In the genomic region with DNA sequence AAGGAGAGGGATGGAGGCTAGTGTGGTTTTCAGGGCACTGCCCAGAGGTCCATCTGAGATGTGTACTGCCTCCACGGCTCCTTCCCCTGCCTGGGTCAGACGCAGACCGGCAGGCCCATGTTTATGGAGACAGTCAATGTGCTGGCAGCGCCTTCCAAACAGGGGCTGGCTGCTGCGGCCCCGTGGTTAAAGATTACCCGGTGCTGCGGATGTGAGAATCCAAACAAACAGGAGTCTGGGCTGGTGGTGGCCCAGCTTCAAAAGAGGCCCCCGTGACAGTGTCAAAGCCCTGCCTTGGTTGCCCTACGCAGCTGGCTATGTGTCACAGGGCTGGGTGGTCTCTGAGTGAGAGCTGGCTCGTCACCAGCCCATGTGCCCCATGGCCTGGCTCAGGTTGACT, we compare ENCODE assay signal across 16 mouse cellular contexts.
DNase-seq lines count a peak whose midpoint lies in the region; ATAC-seq and TF ChIP-seq lines count a peak whose summit lies in the region.
"Had no signal": no experiment of that assay in that cellular context is flagged by ENCODE, and none has a peak within 500 bp of the region (broad histone marks: within the 10 kb centered on the region; RNA-seq: fewer than 3 reads in every experiment).

No protein-coding gene starts in this region.

- H3K9me3 ChIP-seq in liver, embryonic 12.5 days (replicated peaks), result no peaks in the 10 kb centered on the region
- H3K9me3 ChIP-seq: heart, embryonic 10.5 days; neural tube, embryonic 12.5 days had no signal

- no peak for TF ChIP-seq POLR2A in lung, adult 2 months (IDR thresholded peaks at IDR 0.05; ENCODE audit: borderline replicate concordance, extremely low read depth, low read depth, low read length)

- no peak for TF ChIP-seq CTCF in lung, adult 2 months (IDR thresholded peaks at IDR 0.05; ENCODE audit: insufficient read depth, low read length)

- H3K27ac ChIP-seq in liver, embryonic 12.5 days, result no peak overlapping the region
- H3K27ac ChIP-seq: heart, embryonic 10.5 days; hindbrain, embryonic 14.5 days; neural tube, embryonic 12.5 days had no signal

- no peak overlapping the region for H3K4me3 ChIP-seq in lung, adult 2 months (replicated peaks; ENCODE audit: extremely low read depth, low read depth, low read length)
- no peak overlapping the region for H3K4me3 ChIP-seq in liver, embryonic 12.5 days
- H3K4me3 ChIP-seq: heart, embryonic 10.5 days; megakaryocyte, embryonic 14.5 days; neural tube, embryonic 12.5 days had no signal

- WGBS in lung, adult 2 months, result 30% methylated on average over 11 of the region's 11 CpGs
- WGBS in liver, embryonic 12.5 days (ENCODE audit: insufficient replicate concordance), result 60% methylated on average over 11 of the region's 11 CpGs

- H3K27me3 ChIP-seq in liver, embryonic 12.5 days (replicated peaks), result peaks cover 23% of the 10 kb centered on the region

- H3K36me3 ChIP-seq in liver, embryonic 12.5 days, result no peaks in the 10 kb centered on the region
- H3K36me3 ChIP-seq: heart, embryonic 10.5 days; neural tube, embryonic 12.5 days had no signal

- no peak overlapping the region for H3K9ac ChIP-seq in liver, embryonic 12.5 days
- H3K9ac ChIP-seq: hindbrain, embryonic 14.5 days; neural tube, embryonic 12.5 days had no signal

- peak overlapping the region; percentile 3; the same call in 1 of the 2 replicates for H3K4me2 ChIP-seq in liver, embryonic 12.5 days
- H3K4me2 ChIP-seq: hindbrain, embryonic 14.5 days; neural tube, embryonic 12.5 days had no signal

- peak; percentile 40; the same call in 1 of the 2 replicates for ATAC-seq in liver, embryonic 12.5 days
- ATAC-seq in erythroid progenitor cell, adult 5-6 weeks (replicated peaks; ENCODE audit: low FRiP score, poor library complexity, severe bottlenecking), result no peak

- DNase-seq in lung, adult 18-20 months, result peak; percentile 55 to 65
- no peak for DNase-seq in lung, adult 2 months
- DNase-seq in kidney, adult 9 months, result peak; percentile 83
- DNase-seq in lung, postnatal 36 days, result peak; percentile 75
- DNase-seq in layer of hippocampus, postnatal 10 days (ENCODE audit: low spot score in 2 of 2), result no peak
- DNase-seq in frontal cortex, postnatal 14 days (ENCODE audit: low spot score in 2 of 2), result no peak
- DNase-seq: adrenal gland, postnatal 14 days; cerebellum, adult 11 months; right cerebral cortex, adult 18-20 months; thymus, postnatal 4 days had no signal

- peaks cover 2% of the 10 kb centered on the region for H3K4me1 ChIP-seq in lung, adult 2 months (ENCODE audit: control insufficient read depth, insufficient read depth, low read length)
- no peaks in the 10 kb centered on the region for H3K4me1 ChIP-seq in liver, embryonic 12.5 days

Comparison
In these comparisons a context has a peak if more than half of its experiments do, and no peak if none do; other contexts are left out.
1. DNase-seq: peak in lung, adult 18-20 months (2 of 2), kidney, adult 9 months (single experiment) and lung, postnatal 36 days (single experiment); none in lung, adult 2 months (single experiment), layer of hippocampus, postnatal 10 days (0 of 2) and frontal cortex, postnatal 14 days (0 of 2).